Mouse (Mus musculus) limb, embryonic 12.5 days (tissue): ENCODE measurements around the gene Ntn5. TPM values are rescaled to one million over a fixed set of nuclear protein-coding genes. Genes with fewer than 3 reads are reported as not detected.

Experiments
- ATAC-seq: fragments of 200-750 bp; cut with Nextera tagmentation; 2 replicates; pipeline ENCODE4 v1.8.0; 2017; ENCODE audit warnings: low read depth, moderate TSS enrichment; ENCODE audit not compliant: insufficient number of reproducible peaks, insufficient read depth, low FRiP score, low TSS enrichment
- H3K27ac ChIP-seq: fragments of 300-500 bp; sonication (generic); 2 replicates; pipeline ENCODE4 v1.5.1; 2016; ENCODE audit warnings: mild to moderate bottlenecking, moderate library complexity
- H3K27me3 ChIP-seq: fragments of 300-500 bp; sonication (generic); 2 replicates; pipeline ENCODE4 v1.6.1; 2016; ENCODE audit warnings: mild to moderate bottlenecking, moderate library complexity
- H3K36me3 ChIP-seq: fragments of 300-500 bp; sonication (generic); 2 replicates; pipeline ENCODE4 v1.6.1; 2016; ENCODE audit warnings: mild to moderate bottlenecking, moderate library complexity
- H3K4me1 ChIP-seq: fragments of 300-500 bp; sonication (generic); replicated peaks from 2 replicates; pipeline ENCODE4 v1.6.1; 2016
- H3K4me2 ChIP-seq: fragments of 300-500 bp; sonication (generic); 2 replicates; pipeline ENCODE4 v1.6.1; 2016; ENCODE audit warnings: mild to moderate bottlenecking, moderate library complexity
- H3K4me3 ChIP-seq: fragments of 300-500 bp; sonication (generic); replicated peaks from 2 replicates; pipeline ENCODE4 v1.5.1; 2016; ENCODE audit warnings: mild to moderate bottlenecking
- H3K9ac ChIP-seq: fragments of 300-500 bp; sonication (generic); replicated peaks from 2 replicates; pipeline ENCODE4 v1.6.1; 2016; ENCODE audit warnings: mild to moderate bottlenecking, moderate library complexity
- H3K9me3 ChIP-seq: fragments of 300-500 bp; sonication (generic); 2 replicates; pipeline ENCODE4 v1.6.1; 2016; ENCODE audit warnings: mild to moderate bottlenecking, moderate library complexity
- WGBS: fragments of 180-500 bp; shearing (Covaris S2); methylation state at CpG from one replicate; pipeline ENCODE4 v1.1.7; 2016; 5-methylcytosine and 5-hydroxymethylcytosine counted together
- polyA plus RNA-seq: library from polyadenylated mRNA; unstranded; fragments of >200 nt; fragmentation: Nextera tagmentation; extraction: Ambion mirVana; gene quantifications from 2 replicates; pipeline ENCODE4 v1.2.1, GENCODE M21; 2016

Gene Ntn5
- polyA plus RNA-seq, 1 experiment from 2014 or later: 0.23 TPM

DNA sequence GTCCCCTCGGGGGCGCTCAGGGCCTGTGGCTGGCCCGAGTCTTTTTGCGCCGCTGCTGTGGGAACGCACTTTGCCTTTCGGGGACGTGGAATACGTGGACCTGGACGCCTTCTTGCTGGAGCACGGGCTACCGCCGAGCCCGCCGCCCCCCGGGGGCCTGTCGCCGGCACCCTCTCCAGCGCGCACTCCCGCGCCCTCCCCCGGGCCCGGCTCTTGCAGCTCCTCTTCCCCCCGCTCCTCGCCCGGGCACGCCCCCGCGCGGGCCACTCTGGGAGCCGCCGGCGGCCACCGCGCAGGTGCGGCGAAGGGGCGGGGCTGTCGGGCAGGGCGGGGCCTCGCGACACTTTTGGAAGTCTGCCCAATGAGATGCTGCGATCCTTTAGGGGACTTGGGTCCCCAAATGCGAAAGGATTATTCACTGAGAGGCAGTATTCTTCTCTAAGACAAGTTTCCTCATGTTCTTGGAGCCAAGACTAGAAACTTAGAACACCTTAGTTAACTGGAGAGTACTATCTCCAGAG is 23.0 kb downstream of the Ntn5 start:
- ATAC-seq: no peak
- peaks cover 52% of the 10 kb centered on the region for H3K4me1 ChIP-seq

DNA sequence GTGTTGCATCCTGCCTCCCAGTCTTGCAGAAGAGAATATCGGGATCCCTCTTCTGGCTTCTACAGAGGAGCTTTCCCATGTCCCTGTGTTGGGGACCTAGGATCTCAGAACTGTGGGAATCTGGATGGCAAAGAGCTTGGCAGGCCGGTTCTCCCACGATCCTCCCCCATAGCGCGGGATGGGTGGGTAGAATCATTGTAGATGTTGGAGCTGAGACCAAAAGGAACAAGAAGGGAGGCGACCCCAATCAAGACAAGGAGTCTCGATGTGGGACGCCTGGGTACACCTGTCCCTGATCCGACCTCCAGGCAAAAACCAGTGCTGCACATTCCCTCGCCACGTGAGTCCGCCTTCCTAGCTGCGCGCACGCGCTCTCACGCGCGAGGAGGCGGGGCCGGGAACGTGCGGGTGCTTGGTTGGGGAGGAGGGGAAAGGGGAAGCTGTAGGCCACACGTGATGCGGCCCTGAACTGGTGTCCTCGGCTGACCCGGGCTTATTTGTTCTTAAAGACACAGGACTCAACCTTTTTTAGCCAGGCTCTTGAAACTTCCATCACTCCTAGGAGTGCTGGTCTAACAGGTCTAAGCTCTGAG is 23.6 kb downstream of the Ntn5 start:
- ATAC-seq: no peak
- peak overlapping the region; percentile 75 for H3K4me3 ChIP-seq
- H3K9me3 ChIP-seq: no peaks in the 10 kb centered on the region
- H3K27me3 ChIP-seq: no peaks in the 10 kb centered on the region
- peaks cover 52% of the 10 kb centered on the region for H3K4me1 ChIP-seq
- peak overlapping the region; percentile 97 for H3K4me2 ChIP-seq
- no peak overlapping the region for H3K9ac ChIP-seq
- WGBS: under 1% methylated on average over 27 of the region's 27 CpGs
- peaks cover 36% of the 10 kb centered on the region for H3K36me3 ChIP-seq
- H3K27ac ChIP-seq: peak overlapping the region; percentile 91

More for the DNA sequence above, 23.0 kb downstream of the Ntn5 start:
- Histone ChIP-seq H3K27me3 (0 out of 2 replicates have a peak, but pooled peaks cover under 1% of the 10 kb centered on the region), H3K9ac (peak overlapping the region; percentile 89), H3K36me3 (peaks cover 29% of the 10 kb centered on the region), H3K4me3 (peak overlapping the region; percentile 75), H3K4me2 (peak overlapping the region; percentile 97), H3K9me3 (no peaks in the 10 kb centered on the region), H3K27ac (peak overlapping the region; percentile 91)
- WGBS: under 1% methylated on average over 43 of the region's 45 CpGs

DNA sequence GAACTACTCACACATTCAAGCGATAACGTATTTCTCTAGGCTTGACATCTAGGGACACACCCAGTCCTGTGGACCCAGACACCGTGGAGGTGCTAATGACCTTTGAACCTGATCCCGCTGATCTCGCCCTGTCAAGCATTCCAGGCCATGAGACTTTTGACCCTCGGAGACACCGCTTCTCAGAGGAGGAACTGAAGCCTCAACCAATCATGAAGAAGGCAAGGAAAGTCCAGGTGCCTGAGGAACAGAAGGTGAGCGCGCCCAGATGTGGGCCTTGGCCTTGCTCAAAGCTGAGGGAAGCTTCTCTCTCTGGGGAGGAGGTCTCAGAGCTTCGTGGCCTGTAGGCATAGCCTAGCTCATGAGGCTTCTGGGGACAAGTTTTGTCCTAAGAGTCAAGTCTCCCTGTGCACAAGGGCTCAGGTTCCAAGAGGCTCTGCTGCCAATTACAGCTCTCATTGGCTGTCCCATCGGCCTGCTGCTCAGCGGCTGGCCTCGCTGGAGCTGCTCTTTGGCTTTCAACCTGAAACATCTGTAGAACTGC is 24.5 kb downstream of the Ntn5 start:
- Histone ChIP-seq H3K9ac (no peak overlapping the region; the same call in 1 of the 2 replicates), H3K27ac (peak overlapping the region; percentile 91), H3K4me1 (peaks cover 52% of the 10 kb centered on the region)

DNA sequence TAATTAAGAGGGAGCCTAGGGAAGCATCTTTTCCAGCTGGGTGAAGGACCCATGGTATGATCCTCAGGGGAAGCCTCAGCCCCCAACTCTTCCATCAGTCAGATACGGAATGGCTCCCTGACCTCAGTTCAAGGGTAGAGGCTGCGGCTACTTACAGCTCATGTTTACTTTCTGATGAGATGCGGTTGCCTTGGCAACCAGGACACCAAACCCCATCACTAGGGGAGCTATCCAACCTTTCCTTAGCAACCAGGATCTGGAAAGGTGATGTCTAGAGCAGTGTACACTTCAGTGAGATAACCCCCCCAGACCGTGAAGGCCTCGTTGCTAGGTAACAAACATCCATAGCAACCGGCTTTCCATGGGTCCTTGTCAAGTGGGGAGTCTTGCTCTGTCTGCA is 25.2 kb downstream of the Ntn5 start:
- Histone ChIP-seq H3K27me3 (no peaks in the 10 kb centered on the region), H3K4me3 (no peak overlapping the region), H3K4me1 (peaks cover 47% of the 10 kb centered on the region), H3K9me3 (no peaks in the 10 kb centered on the region), H3K27ac (no peak overlapping the region), H3K9ac (no peak overlapping the region), H3K4me2 (peak overlapping the region; percentile 97; the same call in 1 of the 2 replicates), H3K36me3 (peaks cover 49% of the 10 kb centered on the region)
- ATAC-seq: no peak
- 63% methylated on average over 6 of the region's 6 CpGs for WGBS

More for the DNA sequence above, 24.5 kb downstream of the Ntn5 start:
- 32% methylated on average over 13 of the region's 13 CpGs for WGBS
- ATAC-seq: no peak
- peak overlapping the region; percentile 97 for H3K4me2 ChIP-seq
- H3K9me3 ChIP-seq: no peaks in the 10 kb centered on the region
- peaks cover 44% of the 10 kb centered on the region for H3K36me3 ChIP-seq
- H3K27me3 ChIP-seq: no peaks in the 10 kb centered on the region
- H3K4me3 ChIP-seq: peak overlapping the region; percentile 75

DNA sequence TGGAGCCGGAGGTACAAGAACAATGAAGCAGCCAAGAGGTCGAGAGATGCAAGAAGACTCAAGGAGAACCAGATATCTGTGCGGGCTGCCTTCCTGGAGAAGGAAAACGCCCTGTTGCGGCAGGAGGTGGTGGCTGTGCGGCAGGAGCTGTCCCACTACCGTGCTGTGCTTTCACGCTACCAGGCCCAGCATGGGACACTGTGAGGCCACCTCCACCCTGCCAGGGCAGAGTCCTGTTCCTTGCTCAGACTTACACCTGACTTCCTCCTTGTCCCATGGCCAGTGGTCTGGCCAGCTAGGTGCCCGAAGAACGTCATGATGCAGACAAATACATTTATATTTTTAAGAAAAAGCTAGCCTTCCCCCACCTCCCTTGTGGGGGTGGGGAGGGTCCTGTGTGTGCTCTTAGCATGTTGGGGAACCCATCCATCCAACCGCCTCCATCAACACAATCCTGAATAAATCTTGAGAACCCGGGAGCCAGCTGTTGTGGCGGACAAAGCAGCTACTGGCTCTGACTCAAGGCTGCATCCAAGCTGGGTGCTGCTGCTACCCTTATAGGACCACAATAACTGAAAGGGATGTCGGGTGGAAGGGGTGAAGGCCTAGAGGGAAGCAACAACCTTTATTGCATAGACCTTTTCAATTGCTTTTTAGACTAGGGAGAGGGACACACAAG is 26.0 kb downstream of the Ntn5 start:
- no peak overlapping the region for H3K9ac ChIP-seq
- ATAC-seq: no peak
- no peak overlapping the region for H3K4me2 ChIP-seq
- H3K4me1 ChIP-seq: peaks cover 54% of the 10 kb centered on the region
- no peak overlapping the region for H3K4me3 ChIP-seq
- 83% methylated on average over 14 of the region's 14 CpGs for WGBS
- no peak overlapping the region for H3K27ac ChIP-seq
- H3K9me3 ChIP-seq: no peaks in the 10 kb centered on the region
- H3K27me3 ChIP-seq: no peaks in the 10 kb centered on the region
- peaks cover 49% of the 10 kb centered on the region for H3K36me3 ChIP-seq

DNA sequence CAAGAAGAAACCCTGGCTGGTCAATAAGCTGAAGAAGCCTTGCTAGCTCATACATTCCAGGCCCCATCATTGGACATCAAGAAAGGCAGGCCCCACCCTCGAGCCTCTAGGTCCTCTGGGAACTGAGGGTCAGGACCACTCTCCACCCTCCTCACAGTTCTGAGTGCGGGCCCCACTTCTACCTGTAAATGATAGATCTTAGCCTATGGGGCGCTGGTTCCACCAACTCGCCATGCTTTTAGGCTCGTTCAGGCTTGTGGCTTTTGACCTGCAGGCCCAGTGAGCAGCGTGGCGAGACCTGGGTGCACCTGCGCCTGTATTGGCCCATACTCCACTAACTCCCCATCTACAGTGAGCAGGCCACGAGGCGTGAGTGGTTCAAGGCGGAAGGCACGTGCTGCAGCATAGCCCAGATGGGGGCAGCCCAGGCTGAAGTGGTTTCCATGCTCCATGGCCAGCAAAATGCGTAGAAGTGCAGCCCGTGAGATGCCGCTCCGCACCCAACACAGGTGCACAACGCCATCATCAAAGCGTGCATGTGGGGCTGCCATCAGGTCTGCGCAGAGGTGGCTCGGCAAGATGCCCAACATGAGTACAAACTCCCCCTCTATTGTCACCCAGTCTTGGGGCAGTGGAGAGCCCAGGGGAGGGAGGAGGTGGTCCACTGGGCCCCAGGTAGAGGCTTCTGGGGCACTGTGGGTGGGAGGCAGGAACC is 26.8 kb downstream of the Ntn5 start:
- Histone ChIP-seq H3K27me3 (no peaks in the 10 kb centered on the region), H3K4me2 (no peak overlapping the region; the same call in 1 of the 2 replicates), H3K4me3 (no peak overlapping the region), H3K9ac (no peak overlapping the region), H3K9me3 (no peaks in the 10 kb centered on the region), H3K4me1 (peaks cover 53% of the 10 kb centered on the region), H3K27ac (no peak overlapping the region), H3K36me3 (peaks cover 49% of the 10 kb centered on the region)
- no peak for ATAC-seq
- WGBS: 89% methylated on average over 20 of the region's 20 CpGs

DNA sequence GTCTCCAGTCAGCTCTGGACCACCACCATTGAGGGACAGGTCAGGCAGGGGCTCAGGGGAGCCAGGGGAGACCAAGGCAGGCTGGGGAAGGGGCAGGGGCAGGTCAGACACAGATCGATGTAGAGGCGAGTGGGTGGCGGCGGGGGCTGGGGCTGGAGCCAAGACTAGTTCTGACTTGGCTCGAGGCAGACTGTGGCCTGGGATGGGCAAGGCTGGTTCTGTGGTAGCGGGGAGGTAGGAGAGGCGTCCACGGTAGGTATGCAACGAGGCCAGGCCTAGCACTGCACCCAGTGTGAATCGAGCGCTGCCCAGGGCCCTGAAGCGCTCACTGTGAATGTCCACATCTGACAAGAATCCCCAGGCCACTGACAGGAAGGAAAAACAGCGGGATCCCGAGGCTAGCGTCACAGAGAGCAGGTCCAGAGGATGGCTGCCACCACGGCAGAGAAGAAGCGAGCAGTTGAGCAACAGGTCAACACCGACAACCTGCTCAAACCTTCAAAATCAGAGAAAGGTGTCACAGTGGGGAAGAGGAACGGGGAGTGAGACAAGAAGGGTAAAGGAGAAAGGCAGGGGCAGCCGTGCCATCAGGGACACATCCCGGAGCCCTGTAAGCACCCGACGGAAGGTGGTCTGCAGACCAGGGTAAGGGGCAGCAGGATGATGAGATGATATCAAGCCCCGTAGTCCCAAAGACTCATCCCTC is 27.6 kb downstream of the Ntn5 start:
- 93% methylated on average over 24 of the region's 24 CpGs for WGBS
- Histone ChIP-seq H3K27ac (0 out of 2 replicates have a peak overlapping the region, but pooled peaks have one; percentile 2), H3K27me3 (no peaks in the 10 kb centered on the region), H3K4me1 (peaks cover 54% of the 10 kb centered on the region), H3K4me3 (no peak overlapping the region), H3K9me3 (no peaks in the 10 kb centered on the region), H3K4me2 (no peak overlapping the region; the same call in 1 of the 2 replicates), H3K9ac (no peak overlapping the region), H3K36me3 (peaks cover 49% of the 10 kb centered on the region)
- no peak for ATAC-seq

DNA sequence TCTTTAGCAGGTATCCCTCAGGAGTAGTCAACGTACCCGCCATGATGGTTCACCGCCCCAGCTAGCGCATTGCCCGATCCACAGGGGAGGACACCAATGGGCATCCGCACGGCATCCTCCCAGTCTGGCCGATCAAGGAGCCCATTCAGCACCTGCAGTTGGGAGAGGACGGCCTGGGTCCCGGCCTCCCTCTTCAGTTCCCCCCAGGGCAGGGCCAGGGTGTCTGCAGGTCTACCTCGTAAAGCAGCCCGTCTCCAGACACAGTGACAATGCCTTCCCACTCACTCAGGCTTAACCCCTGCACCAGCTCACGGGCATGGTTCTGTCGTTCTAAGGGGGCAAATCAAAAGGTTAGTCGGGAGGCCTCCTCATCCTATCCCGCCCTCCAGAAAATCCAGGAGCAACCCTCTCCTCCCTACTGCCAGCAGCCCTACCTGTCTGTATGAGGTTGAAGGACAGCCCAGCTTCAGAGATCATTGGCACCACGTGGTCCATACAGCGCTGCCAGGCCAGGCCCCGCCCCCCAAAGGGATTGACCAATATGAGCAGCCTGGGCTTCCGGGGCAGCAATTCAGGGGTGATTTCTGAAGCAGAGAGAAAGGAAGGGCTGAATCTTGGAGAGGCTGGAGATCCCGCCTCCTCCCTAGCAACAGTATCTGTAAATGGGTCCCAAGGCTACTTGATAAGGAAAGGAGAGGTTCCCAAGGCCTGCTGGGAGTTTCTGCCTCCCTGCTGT is 28.4 kb downstream of the Ntn5 start:
- Histone ChIP-seq H3K4me3 (no peak overlapping the region), H3K27me3 (no peaks in the 10 kb centered on the region), H3K36me3 (peaks cover 49% of the 10 kb centered on the region), H3K9ac (no peak overlapping the region), H3K4me2 (no peak overlapping the region), H3K27ac (no peak overlapping the region), H3K4me1 (peaks cover 56% of the 10 kb centered on the region), H3K9me3 (no peaks in the 10 kb centered on the region)
- WGBS: 87% methylated on average over 21 of the region's 21 CpGs
- no peak for ATAC-seq

DNA sequence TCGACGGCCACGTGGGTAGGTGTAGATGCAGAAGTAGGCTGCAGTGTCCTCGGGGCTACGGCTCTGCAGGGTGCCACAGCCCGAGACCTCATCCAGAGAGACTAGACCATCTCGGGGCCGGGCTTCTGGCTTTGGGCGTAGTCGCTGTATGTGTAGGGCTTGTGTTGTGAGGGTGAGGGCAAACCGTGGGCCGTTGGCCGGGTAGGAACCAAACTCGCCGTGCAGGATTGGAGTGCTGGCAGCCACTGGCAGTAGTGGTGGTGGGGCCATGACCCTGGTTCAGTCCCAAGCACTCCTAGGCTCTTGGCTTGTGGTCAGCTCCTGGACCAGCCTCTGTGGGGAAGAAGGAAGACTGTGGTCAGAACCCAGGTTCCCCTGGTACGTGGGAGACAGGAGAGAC is 29.6 kb downstream of the Ntn5 start:
- peak overlapping the region; percentile 1; the same call in 1 of the 2 replicates for H3K4me3 ChIP-seq
- H3K27ac ChIP-seq: no peak overlapping the region

DNA sequence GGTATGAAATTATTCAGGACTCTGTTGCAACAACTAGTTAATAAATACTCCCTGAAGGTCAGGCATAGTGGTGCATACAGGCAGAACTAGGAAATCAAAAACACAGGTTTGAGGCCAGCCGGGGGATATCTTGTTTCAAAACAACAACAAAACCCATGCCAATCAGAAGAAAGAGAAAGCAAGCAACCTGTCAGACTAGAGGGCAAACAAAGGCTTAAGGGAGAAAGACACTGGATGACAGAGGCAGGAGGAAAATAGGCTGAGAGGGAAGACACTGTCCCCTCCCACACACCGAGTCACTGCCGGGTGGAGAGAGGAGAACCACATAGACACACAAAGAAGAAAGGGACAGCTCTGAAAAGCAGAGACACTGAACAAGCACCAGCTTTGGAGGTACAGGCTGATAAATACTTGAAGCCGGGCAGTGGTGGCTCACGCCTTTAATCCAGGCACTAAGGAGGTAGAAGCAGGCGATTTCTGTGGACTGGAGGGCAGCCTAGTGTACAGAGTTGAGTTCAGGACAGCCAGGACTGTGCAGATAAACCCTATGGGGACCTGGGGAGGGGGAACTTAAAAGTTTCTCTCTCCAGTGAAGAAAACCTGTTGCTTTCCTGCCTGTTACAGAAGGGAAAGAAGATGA is 30.2 kb downstream of the Ntn5 start:
- ATAC-seq: no peak

More for the DNA sequence above, 29.6 kb downstream of the Ntn5 start:
- 92% methylated on average over 16 of the region's 16 CpGs for WGBS
- Histone ChIP-seq H3K4me2 (no peak overlapping the region), H3K36me3 (peaks cover 49% of the 10 kb centered on the region), H3K27me3 (no peaks in the 10 kb centered on the region), H3K9ac (no peak overlapping the region), H3K4me1 (peaks cover 44% of the 10 kb centered on the region), H3K9me3 (no peaks in the 10 kb centered on the region)
- ATAC-seq: no peak

More for the DNA sequence above, 30.2 kb downstream of the Ntn5 start:
- no peaks in the 10 kb centered on the region for H3K9me3 ChIP-seq
- H3K4me1 ChIP-seq: peaks cover 41% of the 10 kb centered on the region
- peak overlapping the region; percentile 70 for H3K4me3 ChIP-seq
- no peak overlapping the region for H3K27ac ChIP-seq
- peak overlapping the region; percentile 94 for H3K4me2 ChIP-seq
- H3K9ac ChIP-seq: peak overlapping the region; percentile 66
- peaks cover 48% of the 10 kb centered on the region for H3K36me3 ChIP-seq
- WGBS: 79% methylated on average over 6 of the region's 6 CpGs
- no peaks in the 10 kb centered on the region for H3K27me3 ChIP-seq
